18 mouse cellular contexts compared by ENCODE assay signal in genomic region chr5:74143994-74144393, GRCm38 (mm10). TPM values are rescaled to one million over a fixed set of nuclear protein-coding genes. Genes with fewer than 3 reads are reported as not detected.
DNase-seq lines count a peak whose midpoint lies in the region; ATAC-seq and TF ChIP-seq lines count a peak whose summit lies in the region.
"Had no signal": no experiment of that assay in that cellular context is flagged by ENCODE, and none has a peak within 500 bp of the region (broad histone marks: within the 10 kb centered on the region; RNA-seq: fewer than 3 reads in every experiment).

No protein-coding gene starts in this region.

- intact Hi-C loops in heart, postnatal 14 days (cut with DNase I) = no loop called here

- H3K36me3 ChIP-seq in heart, embryonic 16.5 days (ENCODE audit: control insufficient read depth, insufficient read depth) = no peaks in the 10 kb centered on the region
- peaks cover 0 to 6% of the 10 kb centered on the region in 2 experiments; a peak in 2 of 4 replicates for H3K36me3 ChIP-seq in MEL (ENCODE audit: control insufficient read depth in 1 of 2, insufficient read depth in 2 of 2, low read length in 2 of 2)
- H3K36me3 ChIP-seq in liver, embryonic 16.5 days (ENCODE audit: control insufficient read depth, insufficient read depth) = no peaks in the 10 kb centered on the region
- H3K36me3 ChIP-seq: embryonic facial prominence, embryonic 13.5 days; forebrain, embryonic 10.5 days; hindbrain, embryonic 15.5 days; limb, embryonic 13.5 days; midbrain, embryonic 15.5 days had no signal

- no peaks in the 10 kb centered on the region for H3K79me2 ChIP-seq in MEL (ENCODE audit: control insufficient read depth, insufficient read depth, low read length, poor library complexity)

- WGBS in heart, embryonic 16.5 days = 75% methylated on average over 4 of the region's 4 CpGs
- 12% methylated on average over 4 of the region's 4 CpGs for WGBS in liver, embryonic 16.5 days (ENCODE audit: insufficient replicate concordance)

- H3K27me3 ChIP-seq in heart, embryonic 16.5 days (ENCODE audit: control insufficient read depth, insufficient read depth, low read length) = no peaks in the 10 kb centered on the region
- H3K27me3 ChIP-seq in MEL (ENCODE audit: control insufficient read depth in 1 of 2, insufficient read depth in 2 of 2, low read length in 2 of 2) = no peaks in the 10 kb centered on the region; a peak in 1 of 4 replicates
- no peaks in the 10 kb centered on the region for H3K27me3 ChIP-seq in liver, embryonic 16.5 days (ENCODE audit: control insufficient read depth, insufficient read depth, low read depth, low read length)
- H3K27me3 ChIP-seq: embryonic facial prominence, embryonic 13.5 days; hindbrain, embryonic 15.5 days; limb, embryonic 13.5 days; midbrain, embryonic 15.5 days had no signal

- H3K9me3 ChIP-seq in heart, embryonic 16.5 days (replicated peaks; ENCODE audit: control insufficient read depth, low read length) = no peaks in the 10 kb centered on the region
- no peaks in the 10 kb centered on the region for H3K9me3 ChIP-seq in MEL (replicated peaks; ENCODE audit: insufficient read depth, low read length)
- no peaks in the 10 kb centered on the region for H3K9me3 ChIP-seq in liver, embryonic 16.5 days (replicated peaks; ENCODE audit: control insufficient read depth, low read length)
- H3K9me3 ChIP-seq: embryonic facial prominence, embryonic 13.5 days; forebrain, embryonic 10.5 days; hindbrain, embryonic 15.5 days; limb, embryonic 13.5 days; midbrain, embryonic 15.5 days had no signal

- ATAC-seq in heart, embryonic 16.5 days (replicated peaks; ENCODE audit: extremely low read depth, insufficient read depth, low FRiP score) = no peak
- ATAC-seq in liver, embryonic 16.5 days (ENCODE audit: low read depth) = peak; percentile 78
- ATAC-seq in cerebellum, adult (ENCODE audit: insufficient number of reproducible peaks, low FRiP score, low TSS enrichment) = no peak
- ATAC-seq: midbrain, embryonic 15.5 days had no signal

- no peak for TF ChIP-seq RAD21 in MEL (IDR thresholded peaks at IDR 0.05; ENCODE audit: low read depth, low read length)

- no peak for TF ChIP-seq CTCF in MEL (IDR thresholded peaks at IDR 0.05 in 2 of 3, conservative IDR thresholded peaks at IDR 0.05 in 1 of 3; ENCODE audit: control insufficient read depth in 1 of 3, insufficient read depth in 1 of 3, low read depth in 2 of 3, low read length in 3 of 3, poor library complexity in 1 of 3, severe bottlenecking in 1 of 3)

- no peak overlapping the region for H3K4me3 ChIP-seq in heart, embryonic 16.5 days (ENCODE audit: low read length)
- H3K4me3 ChIP-seq in MEL (ENCODE audit: control insufficient read depth in 1 of 2, insufficient read depth in 1 of 2, low read depth in 2 of 2, low read length in 2 of 2) = no peak overlapping the region
- H3K4me3 ChIP-seq in liver, embryonic 16.5 days (ENCODE audit: low read depth, low read length) = no peak overlapping the region
- H3K4me3 ChIP-seq: embryonic facial prominence, embryonic 13.5 days; forebrain, embryonic 10.5 days; hindbrain, embryonic 15.5 days; limb, embryonic 13.5 days; midbrain, embryonic 15.5 days had no signal

- H3K4me2 ChIP-seq in heart, embryonic 16.5 days (ENCODE audit: low read depth, low read length) = no peak overlapping the region
- no peak overlapping the region for H3K4me2 ChIP-seq in liver, embryonic 16.5 days (ENCODE audit: low read depth, low read length)
- H3K4me2 ChIP-seq: embryonic facial prominence, embryonic 13.5 days; hindbrain, embryonic 15.5 days; limb, embryonic 13.5 days; midbrain, embryonic 15.5 days had no signal

- H3K27ac ChIP-seq in heart, embryonic 16.5 days (ENCODE audit: low read length) = peak overlapping the region; percentile 70; the same call in 1 of the 2 replicates
- no peak overlapping the region for H3K27ac ChIP-seq in MEL (ENCODE audit: control insufficient read depth, low read depth, low read length)
- H3K27ac ChIP-seq in liver, embryonic 16.5 days (ENCODE audit: low read length) = no peak overlapping the region
- H3K27ac ChIP-seq: embryonic facial prominence, embryonic 13.5 days; forebrain, embryonic 10.5 days; hindbrain, embryonic 15.5 days; limb, embryonic 13.5 days; midbrain, embryonic 15.5 days had no signal

- DNase-seq in heart, postnatal 14 days = no peak
- DNase-seq in MEL (ENCODE audit: low read depth, low spot score) = peak; percentile 76
- DNase-seq in c-Kit-positive CD71-positive TER-119-positive erythroid progenitor cells, embryonic 14.5 days (ENCODE audit: low spot score) = peak; percentile 43
- no peak for DNase-seq in cerebellum, adult 9-11 months
- DNase-seq: adrenal gland, adult 2 months; cerebellum, adult 8-10 months; kidney, adult 18-20 months; retina, postnatal 1 day; right cerebral cortex, postnatal 4 days; thymus, adult 18-20 months had no signal

- no peak overlapping the region for H3K9ac ChIP-seq in heart, embryonic 16.5 days (ENCODE audit: low read length)
- H3K9ac ChIP-seq in MEL (ENCODE audit: control insufficient read depth, low read depth, low read length, poor library complexity, severe bottlenecking) = no peak overlapping the region
- no peak overlapping the region for H3K9ac ChIP-seq in liver, embryonic 16.5 days (ENCODE audit: low read depth, low read length)
- H3K9ac ChIP-seq: embryonic facial prominence, embryonic 13.5 days; hindbrain, embryonic 15.5 days; limb, embryonic 13.5 days; midbrain, embryonic 15.5 days had no signal

- TF ChIP-seq EP300 in MEL (IDR thresholded peaks at IDR 0.05; ENCODE audit: low read depth in 1 of 2, low read length in 2 of 2) = peak; percentile 17 to 58; a peak in 2 of 4 replicates

- peaks cover 30% of the 10 kb centered on the region for H3K4me1 ChIP-seq in heart, embryonic 16.5 days (ENCODE audit: control insufficient read depth, insufficient read depth, low read length)
- H3K4me1 ChIP-seq in MEL (ENCODE audit: control insufficient read depth in 1 of 2, insufficient read depth in 2 of 2, low read length in 2 of 2) = peaks cover 0 to 13% of the 10 kb centered on the region in 2 experiments; a peak in 2 of 4 replicates
- peaks cover 11% of the 10 kb centered on the region for H3K4me1 ChIP-seq in liver, embryonic 16.5 days (ENCODE audit: control insufficient read depth, low read depth, low read length)
- H3K4me1 ChIP-seq: forebrain, embryonic 10.5 days; hindbrain, embryonic 15.5 days; midbrain, embryonic 15.5 days had no signal

- TF ChIP-seq POLR2A in MEL (IDR thresholded peaks at IDR 0.05; ENCODE audit: control insufficient read depth in 1 of 2, insufficient read depth in 1 of 2, low read depth in 1 of 2, low read length in 2 of 2, poor library complexity in 1 of 2) = no peak

TF ChIP-seq in MEL, 35 proteins besides CTCF, POLR2A, EP300 and RAD21:
- no peak for TF ChIP-seq MYB (IDR thresholded peaks at IDR 0.05; ENCODE audit: low read depth, low read length)
- TF ChIP-seq SIN3A (IDR thresholded peaks at IDR 0.05; ENCODE audit: low read length) = peak; percentile 57
- peak; percentile 63 for TF ChIP-seq CHD2 (IDR thresholded peaks at IDR 0.05; ENCODE audit: low read length)
- 0 out of 2 replicates have a peak, but pooled peaks have one; percentile 19 for TF ChIP-seq HCFC1 (IDR thresholded peaks at IDR 0.05; ENCODE audit: low read depth, low read length)
- TF ChIP-seq MAZ (IDR thresholded peaks at IDR 0.05; ENCODE audit: low read depth, low read length) = peak; percentile 40; the same call in 1 of the 2 replicates
- peak; percentile 72 for TF ChIP-seq GATA1 (IDR thresholded peaks at IDR 0.05; ENCODE audit: low read depth, low read length)
- no peak; the same call in 1 of the 2 replicates for TF ChIP-seq MAFK (IDR thresholded peaks at IDR 0.05; ENCODE audit: borderline replicate concordance, low read depth, low read length)
- no peak for TF ChIP-seq GABPA (IDR thresholded peaks at IDR 0.05; ENCODE audit: low read depth, low read length)
- TF ChIP-seq UBTF (IDR thresholded peaks at IDR 0.05; ENCODE audit: borderline replicate concordance, insufficient read depth, low read depth, low read length) = no peak
- TF ChIP-seq USF2 (IDR thresholded peaks at IDR 0.05; ENCODE audit: borderline replicate concordance in 1 of 2, insufficient read depth in 1 of 2, low read depth in 1 of 2, low read length in 2 of 2) = no peak
- no peak for TF ChIP-seq TBP (IDR thresholded peaks at IDR 0.05; ENCODE audit: low read depth, low read length)
- TF ChIP-seq TCF12 (IDR thresholded peaks at IDR 0.05; ENCODE audit: low read depth, low read length) = peak; percentile 58

RNA-seq across cellular contexts. Expression of gene Rasl11b, which starts 51.1 kb away (rescaled TPM):
- 101 and 112 TPM in 2 replicates for polyA plus RNA-seq in heart, embryonic 16.5 days (2015; fragmentation: Nextera tagmentation; extraction: Ambion mirVana)
- total RNA-seq in heart, postnatal 14 days (2021) = 10 to 100 TPM; 27.7 to 33.0 TPM
- total RNA-seq in MEL (2012; rRNA removed) = 0.15 and 0.20 TPM in 2 replicates
- under 1 TPM in 1 of 2 experiments, not detected in 1; 0.54 TPM for polyA plus RNA-seq in MEL (2012; ENCODE audit: insufficient read depth in 1 of 2, insufficient read length in 2 of 2, low read depth in 1 of 2, low replicate concordance in 2 of 2, missing spikeins in 1 of 2)
- 3.8 and 4.7 TPM in 2 replicates for polyA plus RNA-seq in liver, embryonic 16.5 days (2015; fragmentation: Nextera tagmentation; extraction: Ambion mirVana)

Comparison
In these comparisons a context has a peak if more than half of its experiments do, and no peak if none do; other contexts are left out.
1. DNase-seq: peak in MEL (single experiment) and c-Kit-positive CD71-positive TER-119-positive erythroid progenitor cells, embryonic 14.5 days (single experiment); none in heart, postnatal 14 days (0 of 2) and cerebellum, adult 9-11 months (single experiment).
2. RNA of gene Rasl11b, which starts 51.1 kb away (polyA plus RNA-seq): 101 to 112 TPM in heart, embryonic 16.5 days; 3.8 to 4.7 TPM in liver, embryonic 16.5 days and 0.54 TPM in MEL; every median in the first group is over 10 times any median in the second.